Mouse (Mus musculus): ENCODE measurements around the gene Rsu1.

The Rsu1 gene

DNA sequence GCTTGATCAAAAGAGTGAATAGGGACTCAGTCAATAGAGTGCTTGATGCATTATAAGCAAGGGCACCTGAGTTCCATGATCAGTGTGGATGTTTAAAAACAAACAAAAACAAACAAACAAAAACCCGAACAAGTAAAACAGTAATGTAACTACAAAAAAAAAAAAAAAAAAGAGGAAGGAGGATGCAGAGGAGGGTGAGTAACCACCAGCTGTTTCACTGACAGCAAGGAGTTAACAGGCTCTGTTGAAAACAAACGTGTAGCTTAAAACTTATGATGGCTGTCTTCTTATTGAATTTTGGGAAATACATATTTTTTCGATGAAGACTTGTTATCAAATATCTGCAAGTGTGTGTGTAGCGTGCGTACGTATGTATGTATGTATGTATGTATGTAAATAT, 222.6 kb downstream of the Rsu1 start:
- DNase-seq (ENCODE audit: low read depth, low spot score), result no peak

DNA sequence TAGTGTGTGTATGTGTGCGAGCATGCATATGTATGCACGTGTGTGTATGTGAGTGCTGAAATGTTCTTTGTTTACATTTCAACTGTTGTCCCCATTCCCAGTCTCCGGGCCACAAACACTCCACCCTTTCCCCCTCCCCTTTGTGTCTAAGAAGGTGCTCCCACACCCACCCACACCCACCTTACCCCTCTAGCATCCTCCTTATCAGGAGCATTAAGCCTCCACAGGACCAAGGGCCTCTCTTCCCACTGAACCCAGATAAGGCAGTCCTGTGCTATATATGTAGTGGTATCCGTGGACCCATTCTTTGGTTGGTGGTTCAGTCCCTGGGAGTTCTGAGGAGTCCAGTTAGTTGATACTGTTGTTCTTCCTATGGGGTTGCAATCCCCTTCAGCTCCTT, 226.7 kb downstream of the Rsu1 start:
- DNase-seq (ENCODE audit: low read depth, low spot score), result no peak

DNA sequence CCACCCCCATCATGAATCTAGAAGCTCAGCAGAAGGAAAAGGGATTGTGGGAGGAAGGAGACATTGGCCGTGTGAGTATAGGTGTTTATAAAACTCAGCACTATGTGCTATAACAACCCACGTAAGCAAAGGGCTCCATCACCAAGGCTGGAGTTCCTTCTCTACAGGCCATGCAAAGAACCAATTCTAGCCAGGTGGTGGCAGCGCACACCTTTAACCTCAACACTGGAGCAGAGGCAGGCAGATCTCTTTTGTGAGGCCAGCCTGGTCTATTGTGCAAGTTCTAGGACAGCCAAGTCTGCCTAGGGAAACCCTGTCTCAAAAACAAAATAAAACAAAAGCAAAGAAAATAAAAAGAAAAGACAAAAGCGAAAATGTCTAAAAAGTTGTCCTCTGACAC, 231.4 kb downstream of the Rsu1 start:
- DNase-seq (ENCODE audit: low read depth, low spot score), result peak; percentile 33

DNA sequence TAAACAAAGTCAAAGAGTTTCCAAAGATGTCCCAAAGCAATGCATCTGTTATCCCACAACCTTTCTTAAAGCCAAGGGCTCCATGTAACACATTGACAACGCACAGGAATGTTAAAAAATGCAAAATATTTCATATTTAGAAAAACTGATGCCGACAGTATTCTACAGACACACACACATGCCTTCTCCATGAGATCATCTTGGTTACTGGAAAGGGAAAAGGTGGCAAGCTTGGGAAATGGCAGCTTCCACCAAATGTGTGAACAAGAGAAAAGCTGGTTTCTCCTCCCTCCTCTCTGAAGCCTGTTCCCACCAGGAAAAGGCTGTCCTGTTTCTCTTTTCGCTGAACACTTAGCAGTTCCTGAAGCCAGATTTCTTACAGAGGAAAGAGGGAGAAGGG, 232.4 kb downstream of the Rsu1 start:
- no peak for DNase-seq (ENCODE audit: low read depth, low spot score)
